In genomic region chr5:143405200-143405599, GRCm38 (mm10) we compare ENCODE assay signal across 10 mouse cellular contexts. TPM values are rescaled to one million over a fixed set of nuclear protein-coding genes. Genes with fewer than 3 reads are reported as not detected.
DNase-seq lines count a peak whose midpoint lies in the region; ATAC-seq and TF ChIP-seq lines count a peak whose summit lies in the region.
"Had no signal": no experiment of that assay in that cellular context is flagged by ENCODE, and none has a peak within 500 bp of the region (broad histone marks: within the 10 kb centered on the region; RNA-seq: fewer than 3 reads in every experiment).

No protein-coding gene starts in this region.

- H3K9ac ChIP-seq in forebrain, embryonic 12.5 days, result 0 out of 2 replicates have a peak overlapping the region, but pooled peaks have one; percentile 9
- H3K9ac ChIP-seq in forebrain, embryonic 11.5 days (ENCODE audit: low read length), result no peak overlapping the region
- no peak overlapping the region for H3K9ac ChIP-seq in midbrain, embryonic 11.5 days (ENCODE audit: low read length)
- H3K9ac ChIP-seq in midbrain, postnatal 0 days (replicated peaks; ENCODE audit: low read length, poor library complexity, severe bottlenecking), result no peak overlapping the region
- H3K9ac ChIP-seq in limb, embryonic 13.5 days, result peak overlapping the region; percentile 99
- no peak overlapping the region for H3K9ac ChIP-seq in stomach, embryonic 15.5 days

- DNase-seq in forebrain, embryonic 11.5 days (ENCODE audit: low spot score), result no peak
- peak; percentile 69 for DNase-seq in midbrain, embryonic 11.5 days (ENCODE audit: low spot score, missing footprints)
- DNase-seq in midbrain, postnatal 0 days (ENCODE audit: low spot score), result no peak
- no peak for DNase-seq in B cell, adult 2 months
- DNase-seq in c-Kit-positive CD71-positive TER-119-positive erythroid progenitor cells, embryonic 14.5 days (ENCODE audit: low spot score), result no peak
- DNase-seq: cerebellum, adult 18-20 months; lung, postnatal 36 days had no signal

- peak overlapping the region; percentile 84; the same call in 1 of the 2 replicates for H3K4me3 ChIP-seq in forebrain, embryonic 12.5 days (replicated peaks)
- H3K4me3 ChIP-seq in forebrain, embryonic 11.5 days (ENCODE audit: low read depth, low read length), result no peak overlapping the region
- H3K4me3 ChIP-seq in midbrain, embryonic 11.5 days (ENCODE audit: low read depth, low read length), result no peak overlapping the region
- no peak overlapping the region for H3K4me3 ChIP-seq in midbrain, postnatal 0 days (ENCODE audit: low read depth, low read length)
- peak overlapping the region; percentile 99 for H3K4me3 ChIP-seq in limb, embryonic 13.5 days
- H3K4me3 ChIP-seq in stomach, embryonic 15.5 days (replicated peaks), result peak overlapping the region; percentile 81

- H3K4me2 ChIP-seq in forebrain, embryonic 12.5 days, result peak overlapping the region; percentile 91; the same call in 1 of the 2 replicates
- H3K4me2 ChIP-seq in forebrain, embryonic 11.5 days (ENCODE audit: low read depth, low read length, severe bottlenecking), result no peak overlapping the region
- peak overlapping the region; percentile 72; the same call in 1 of the 2 replicates for H3K4me2 ChIP-seq in midbrain, embryonic 11.5 days
- H3K4me2 ChIP-seq in midbrain, postnatal 0 days (ENCODE audit: low read depth, low read length, poor library complexity, severe bottlenecking), result no peak overlapping the region; the same call in 1 of the 2 replicates
- H3K4me2 ChIP-seq in limb, embryonic 13.5 days (replicated peaks), result peak overlapping the region; percentile 84
- H3K4me2 ChIP-seq in stomach, embryonic 15.5 days, result peak overlapping the region; percentile 71

- no peak for ATAC-seq in forebrain, embryonic 12.5 days (ENCODE audit: low FRiP score)
- ATAC-seq in forebrain, embryonic 11.5 days (replicated peaks; ENCODE audit: low FRiP score), result no peak
- ATAC-seq in midbrain, embryonic 11.5 days (ENCODE audit: low FRiP score), result no peak
- ATAC-seq in midbrain, postnatal 0 days (ENCODE audit: low FRiP score), result no peak
- ATAC-seq in limb, embryonic 13.5 days (ENCODE audit: low FRiP score, low read depth), result no peak
- no peak for ATAC-seq in stomach, embryonic 15.5 days (ENCODE audit: insufficient read depth, low FRiP score, low read depth)

- peaks cover 22% of the 10 kb centered on the region for H3K36me3 ChIP-seq in forebrain, embryonic 12.5 days (replicated peaks)
- H3K36me3 ChIP-seq in forebrain, embryonic 11.5 days (ENCODE audit: control insufficient read depth, insufficient read depth, low read length), result no peaks in the 10 kb centered on the region; the same call in 1 of the 2 replicates
- no peaks in the 10 kb centered on the region; the same call in none of the 2 replicates for H3K36me3 ChIP-seq in midbrain, embryonic 11.5 days (ENCODE audit: control insufficient read depth, insufficient read depth, low read length)
- peaks cover 10% of the 10 kb centered on the region; the same call in 1 of the 2 replicates for H3K36me3 ChIP-seq in midbrain, postnatal 0 days (ENCODE audit: insufficient read depth, low read length)
- peaks cover 46% of the 10 kb centered on the region for H3K36me3 ChIP-seq in limb, embryonic 13.5 days
- H3K36me3 ChIP-seq in stomach, embryonic 15.5 days, result 0 out of 2 replicates have a peak, but pooled peaks cover 4% of the 10 kb centered on the region

- no peak for TF ChIP-seq CTCF in midbrain, postnatal 0 days (IDR thresholded peaks at IDR 0.05)

- WGBS in forebrain, embryonic 12.5 days, result 86% methylated on average over 9 of the region's 9 CpGs
- WGBS in forebrain, embryonic 11.5 days, result 91% methylated on average over 9 of the region's 9 CpGs
- WGBS in midbrain, embryonic 11.5 days, result 90% methylated on average over 9 of the region's 9 CpGs
- 88% methylated on average over 9 of the region's 9 CpGs for WGBS in midbrain, postnatal 0 days
- 90% methylated on average over 9 of the region's 9 CpGs for WGBS in limb, embryonic 13.5 days
- WGBS in stomach, embryonic 15.5 days, result 82% methylated on average over 9 of the region's 9 CpGs

- no peaks in the 10 kb centered on the region for H3K27me3 ChIP-seq in forebrain, embryonic 12.5 days
- H3K27me3 ChIP-seq in forebrain, embryonic 11.5 days (ENCODE audit: control insufficient read depth, insufficient read depth, low read length), result no peaks in the 10 kb centered on the region
- no peaks in the 10 kb centered on the region for H3K27me3 ChIP-seq in midbrain, embryonic 11.5 days (ENCODE audit: control insufficient read depth, insufficient read depth, low read length)
- H3K27me3 ChIP-seq in midbrain, postnatal 0 days (ENCODE audit: insufficient read depth, low read length), result no peaks in the 10 kb centered on the region
- H3K27me3 ChIP-seq in limb, embryonic 13.5 days, result no peaks in the 10 kb centered on the region
- no peaks in the 10 kb centered on the region for H3K27me3 ChIP-seq in stomach, embryonic 15.5 days (replicated peaks)

- no peak overlapping the region for H3K27ac ChIP-seq in forebrain, embryonic 12.5 days
- H3K27ac ChIP-seq in forebrain, embryonic 11.5 days (ENCODE audit: low read depth, low read length), result no peak overlapping the region
- no peak overlapping the region for H3K27ac ChIP-seq in midbrain, embryonic 11.5 days (ENCODE audit: low read depth, low read length)
- H3K27ac ChIP-seq in midbrain, postnatal 0 days (ENCODE audit: low read depth, low read length), result no peak overlapping the region
- no peak overlapping the region for H3K27ac ChIP-seq in limb, embryonic 13.5 days
- H3K27ac ChIP-seq in stomach, embryonic 15.5 days, result no peak overlapping the region

- H3K4me1 ChIP-seq in forebrain, embryonic 12.5 days, result peaks cover 23% of the 10 kb centered on the region
- peaks cover 4% of the 10 kb centered on the region; the same call in 1 of the 2 replicates for H3K4me1 ChIP-seq in forebrain, embryonic 11.5 days (replicated peaks; ENCODE audit: control insufficient read depth, insufficient read depth, low read length)
- H3K4me1 ChIP-seq in midbrain, embryonic 11.5 days (ENCODE audit: control insufficient read depth, insufficient read depth, low read length), result peaks cover 11% of the 10 kb centered on the region
- peaks cover 7% of the 10 kb centered on the region; the same call in 1 of the 2 replicates for H3K4me1 ChIP-seq in midbrain, postnatal 0 days (ENCODE audit: insufficient read depth, low read length)
- peaks cover 29% of the 10 kb centered on the region for H3K4me1 ChIP-seq in limb, embryonic 13.5 days
- peaks cover 23% of the 10 kb centered on the region for H3K4me1 ChIP-seq in stomach, embryonic 15.5 days

- no peaks in the 10 kb centered on the region for H3K9me3 ChIP-seq in forebrain, embryonic 12.5 days
- no peaks in the 10 kb centered on the region for H3K9me3 ChIP-seq in forebrain, embryonic 11.5 days (ENCODE audit: control insufficient read depth, low read length)
- H3K9me3 ChIP-seq in midbrain, embryonic 11.5 days (ENCODE audit: control insufficient read depth, low read length), result no peaks in the 10 kb centered on the region
- no peaks in the 10 kb centered on the region for H3K9me3 ChIP-seq in midbrain, postnatal 0 days (ENCODE audit: low read length)
- H3K9me3 ChIP-seq in limb, embryonic 13.5 days, result no peaks in the 10 kb centered on the region
- no peaks in the 10 kb centered on the region for H3K9me3 ChIP-seq in stomach, embryonic 15.5 days

RNA-seq across cellular contexts. Expression of gene Kdelr2, which starts 1.6 kb away (rescaled TPM):
- polyA plus RNA-seq in forebrain, embryonic 12.5 days (2016; fragmentation: Nextera tagmentation; extraction: Ambion mirVana), result 169 and 173 TPM in 2 replicates
- 190 and 196 TPM in 2 replicates for polyA plus RNA-seq in forebrain, embryonic 11.5 days (2014; fragmentation: Nextera tagmentation; extraction: Ambion mirVana)
- polyA plus RNA-seq in midbrain, embryonic 11.5 days (2014; fragmentation: Nextera tagmentation; extraction: Ambion mirVana), result 187 and 190 TPM in 2 replicates
- 82.4 and 97.3 TPM in 2 replicates for total RNA-seq in midbrain, postnatal 0 days (2014; rRNA removed)
- 128 and 138 TPM in 2 replicates for polyA plus RNA-seq in midbrain, postnatal 0 days (2015; fragmentation: Nextera tagmentation; extraction: Ambion mirVana)
- 433 and 435 TPM in 2 replicates for polyA plus RNA-seq in limb, embryonic 13.5 days (2015; fragmentation: Nextera tagmentation; extraction: Ambion mirVana)
- polyA plus RNA-seq in stomach, embryonic 15.5 days (2015; fragmentation: Nextera tagmentation; extraction: Ambion mirVana), result 357 and 384 TPM in 2 replicates

RNA-seq across cellular contexts. Expression of gene Grid2ip, which starts 48.1 kb away (rescaled TPM):
- 0.38 and 0.41 TPM in 2 replicates for polyA plus RNA-seq in forebrain, embryonic 12.5 days (2016; fragmentation: Nextera tagmentation; extraction: Ambion mirVana)
- 0.31 and 0.64 TPM in 2 replicates for polyA plus RNA-seq in forebrain, embryonic 11.5 days (2014; fragmentation: Nextera tagmentation; extraction: Ambion mirVana)
- 0.12 and 0.34 TPM in 2 replicates for polyA plus RNA-seq in midbrain, embryonic 11.5 days (2014; fragmentation: Nextera tagmentation; extraction: Ambion mirVana)
- total RNA-seq in midbrain, postnatal 0 days (2014; rRNA removed), result 2.3 and 2.8 TPM in 2 replicates
- 0.33 and 0.60 TPM in 2 replicates for polyA plus RNA-seq in midbrain, postnatal 0 days (2015; fragmentation: Nextera tagmentation; extraction: Ambion mirVana)
- 0.68 and 0.78 TPM in 2 replicates for polyA plus RNA-seq in limb, embryonic 13.5 days (2015; fragmentation: Nextera tagmentation; extraction: Ambion mirVana)
- 1.1 and 2.0 TPM in 2 replicates for polyA plus RNA-seq in stomach, embryonic 15.5 days (2015; fragmentation: Nextera tagmentation; extraction: Ambion mirVana)

RNA-seq across cellular contexts. Expression of gene Daglb, which starts 59.2 kb away (rescaled TPM):
- 13.0 and 13.8 TPM in 2 replicates for polyA plus RNA-seq in forebrain, embryonic 12.5 days (2016; fragmentation: Nextera tagmentation; extraction: Ambion mirVana)
- polyA plus RNA-seq in forebrain, embryonic 11.5 days (2014; fragmentation: Nextera tagmentation; extraction: Ambion mirVana), result 12.5 and 13.8 TPM in 2 replicates
- polyA plus RNA-seq in midbrain, embryonic 11.5 days (2014; fragmentation: Nextera tagmentation; extraction: Ambion mirVana), result 9.5 and 10.1 TPM in 2 replicates
- 24.6 and 25.6 TPM in 2 replicates for total RNA-seq in midbrain, postnatal 0 days (2014; rRNA removed)
- polyA plus RNA-seq in midbrain, postnatal 0 days (2015; fragmentation: Nextera tagmentation; extraction: Ambion mirVana), result 21.3 and 22.8 TPM in 2 replicates
- polyA plus RNA-seq in limb, embryonic 13.5 days (2015; fragmentation: Nextera tagmentation; extraction: Ambion mirVana), result 9.6 TPM in 2 replicates
- polyA plus RNA-seq in stomach, embryonic 15.5 days (2015; fragmentation: Nextera tagmentation; extraction: Ambion mirVana), result 10.4 and 11.3 TPM in 2 replicates

Comparison
In these comparisons a context has a peak if more than half of its experiments do, and no peak if none do; other contexts are left out.
1. H3K4me2 ChIP-seq: peak in forebrain, embryonic 12.5 days (single experiment), midbrain, embryonic 11.5 days (single experiment), limb, embryonic 13.5 days (single experiment) and stomach, embryonic 15.5 days (single experiment); none in forebrain, embryonic 11.5 days (single experiment) and midbrain, postnatal 0 days (single experiment).
2. H3K4me3 ChIP-seq: peak in forebrain, embryonic 12.5 days (single experiment), limb, embryonic 13.5 days (single experiment) and stomach, embryonic 15.5 days (single experiment); none in forebrain, embryonic 11.5 days (single experiment), midbrain, embryonic 11.5 days (single experiment) and midbrain, postnatal 0 days (single experiment).
3. H3K9ac ChIP-seq: peak in forebrain, embryonic 12.5 days (single experiment) and limb, embryonic 13.5 days (single experiment); none in forebrain, embryonic 11.5 days (single experiment), midbrain, embryonic 11.5 days (single experiment), midbrain, postnatal 0 days (single experiment) and stomach, embryonic 15.5 days (single experiment).